Comparison of ENCODE assay signal across 18 mouse cellular contexts in the genomic region with DNA sequence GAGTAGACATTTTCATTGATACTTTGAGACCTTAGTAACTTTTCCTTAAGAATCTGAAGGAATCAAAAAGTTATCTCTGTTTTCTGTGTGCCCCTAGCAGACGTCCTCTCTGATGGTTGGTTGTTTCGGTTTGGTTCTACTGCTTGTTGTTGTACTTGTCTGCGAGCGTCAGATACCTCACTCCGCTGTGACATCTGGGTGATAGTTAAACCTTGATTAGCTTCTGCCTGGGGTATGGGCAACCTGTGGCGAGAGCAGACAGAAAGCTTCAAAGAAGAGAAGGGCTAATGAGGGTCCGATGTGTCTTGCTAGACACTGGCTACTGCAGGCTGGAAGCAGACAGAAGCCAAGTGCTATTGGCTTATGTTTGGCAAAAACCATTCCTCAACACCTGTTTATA.
"Had no signal": no experiment of that assay in that cellular context is flagged by ENCODE, and none has a peak within 500 bp of the region (broad histone marks: within the 10 kb centered on the region; RNA-seq: fewer than 3 reads in every experiment).

No protein-coding gene starts in this region.

- DNase-seq: kidney, adult 8-10 months; kidney, postnatal 10 days; kidney, postnatal 36 days; layer of hippocampus, postnatal 36 days; liver, embryonic 13.5 days; lung, adult 2 months; lung, postnatal 14 days; right cerebral cortex, adult 18-20 months; right cerebral cortex, postnatal 14 days; right cerebral cortex, postnatal 4 days; thymus, postnatal 25 days had no signal

- H3K36me3 ChIP-seq: kidney, embryonic 15.5 days; liver, embryonic 13.5 days; midbrain, embryonic 12.5 days; stomach, embryonic 15.5 days had no signal

- H3K9ac ChIP-seq: kidney, embryonic 15.5 days; liver, embryonic 13.5 days; midbrain, embryonic 12.5 days; stomach, embryonic 15.5 days had no signal

- H3K4me2 ChIP-seq: kidney, embryonic 15.5 days; liver, embryonic 13.5 days; midbrain, embryonic 12.5 days; stomach, embryonic 15.5 days had no signal

- ATAC-seq: midbrain, embryonic 16.5 days had no signal

- H3K27ac ChIP-seq: kidney, embryonic 15.5 days; left cerebral cortex, adult 2 months; liver, embryonic 13.5 days; macrophage; midbrain, embryonic 12.5 days; stomach, embryonic 15.5 days had no signal

- H3K4me3 ChIP-seq: kidney, embryonic 15.5 days; left cerebral cortex, adult 2 months; liver, embryonic 13.5 days; midbrain, embryonic 12.5 days; myocyte; stomach, embryonic 15.5 days had no signal

- H3K27me3 ChIP-seq: kidney, embryonic 15.5 days; liver, embryonic 13.5 days; midbrain, embryonic 12.5 days; stomach, embryonic 15.5 days had no signal

- H3K9me3 ChIP-seq: kidney, embryonic 15.5 days; liver, embryonic 13.5 days; midbrain, embryonic 12.5 days; stomach, embryonic 15.5 days had no signal

- H3K4me1 ChIP-seq: kidney, embryonic 15.5 days; liver, embryonic 13.5 days; stomach, embryonic 15.5 days had no signal
